Mouse (Mus musculus) activated CD4-positive, CD25-positive, alpha-beta regulatory T cell, adult 4 months (primary cell): ENCODE data around the gene Cfap73. TPM values are rescaled to one million over a fixed set of nuclear protein-coding genes. Genes with fewer than 3 reads are reported as not detected.

ENCODE experiments used
- ATAC-seq: one replicate; pipeline ENCODE4 v1.8.0; 2017
- polyA plus RNA-seq, 2 experiments: library from polyadenylated mRNA; unstranded; fragments of 100-300 nt; shearing (Covaris generic); gene quantifications; one replicate each; pipeline ENCODE4 v1.2.1; 2017

Cfap73 gene
- polyA plus RNA-seq, 2 experiments from 2014 or later, result not detected

DNA sequence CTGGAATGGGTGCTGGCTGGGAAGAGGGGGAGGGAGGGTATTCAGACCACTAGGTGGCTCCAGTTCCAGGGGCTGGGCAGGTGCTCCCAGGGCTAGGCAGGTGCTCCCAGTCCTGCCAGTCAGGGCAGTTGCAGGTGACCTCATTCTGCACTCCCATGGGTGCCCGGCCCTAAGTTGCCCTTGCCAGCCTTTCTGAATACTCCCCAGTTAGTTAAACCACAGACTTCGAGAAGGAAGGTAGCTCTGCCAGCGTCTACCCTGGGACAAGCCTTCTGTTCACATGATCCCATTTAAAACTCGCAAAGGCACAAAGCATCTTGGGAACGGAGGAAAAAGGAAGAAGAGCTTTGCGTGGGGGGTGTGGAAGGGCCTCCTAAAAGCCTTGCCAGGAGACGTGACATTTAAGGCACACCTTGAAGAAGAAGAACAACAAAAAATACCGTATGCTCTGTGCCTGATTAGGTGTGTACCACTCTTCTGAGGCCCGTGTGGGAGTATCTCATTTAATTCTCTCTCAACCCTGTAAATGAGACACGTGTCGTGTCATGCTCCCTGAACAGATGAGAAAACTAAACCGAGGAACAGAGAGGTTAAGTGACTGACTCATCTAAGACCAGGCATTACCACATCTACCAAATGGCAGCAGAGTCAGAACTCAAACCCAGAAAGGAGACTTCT, 13.9 kb upstream of the Cfap73 start:
- ATAC-seq, result peak; percentile 32

DNA sequence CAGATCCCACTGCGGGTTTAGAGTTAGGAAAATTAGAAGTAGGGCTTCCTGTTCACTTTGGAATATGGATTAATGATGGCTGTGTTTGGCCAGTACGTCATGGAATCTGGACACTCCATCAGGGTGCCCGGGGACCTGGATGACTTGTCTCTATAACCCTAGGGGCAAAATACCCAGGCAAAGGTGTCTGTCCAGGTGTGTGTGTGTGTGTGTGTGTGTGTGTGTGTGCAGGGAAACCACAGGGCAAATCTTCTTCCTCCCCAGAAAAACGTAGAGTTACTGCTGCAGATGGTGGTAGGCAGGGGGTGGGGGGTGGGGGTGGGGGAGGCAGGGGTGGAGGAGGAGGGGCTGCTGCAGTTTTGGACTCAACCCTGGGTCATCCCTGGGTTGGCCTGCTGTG, 13.3 kb upstream of the Cfap73 start:
- no peak for ATAC-seq

DNA sequence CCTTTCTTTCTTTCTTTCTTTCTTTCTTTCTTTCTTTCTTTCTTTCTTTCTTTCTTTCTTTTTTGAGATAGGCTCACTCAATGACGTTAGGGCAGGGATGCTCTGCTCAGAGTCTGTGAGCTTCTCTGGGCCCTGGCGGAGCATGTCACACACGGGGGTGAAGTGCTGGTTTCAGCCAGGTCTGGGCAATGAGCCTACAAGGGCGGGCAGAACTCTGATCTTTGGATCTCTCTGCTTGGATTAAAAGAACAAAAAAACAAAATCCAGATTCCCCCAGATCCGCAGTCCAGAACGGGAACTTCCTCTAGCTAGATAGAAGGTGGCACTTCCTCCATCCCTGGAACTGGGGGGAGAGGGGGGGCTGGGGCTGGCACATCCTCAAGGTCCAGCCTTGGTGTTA, 11.8 kb upstream of the Cfap73 start:
- no peak for ATAC-seq

DNA sequence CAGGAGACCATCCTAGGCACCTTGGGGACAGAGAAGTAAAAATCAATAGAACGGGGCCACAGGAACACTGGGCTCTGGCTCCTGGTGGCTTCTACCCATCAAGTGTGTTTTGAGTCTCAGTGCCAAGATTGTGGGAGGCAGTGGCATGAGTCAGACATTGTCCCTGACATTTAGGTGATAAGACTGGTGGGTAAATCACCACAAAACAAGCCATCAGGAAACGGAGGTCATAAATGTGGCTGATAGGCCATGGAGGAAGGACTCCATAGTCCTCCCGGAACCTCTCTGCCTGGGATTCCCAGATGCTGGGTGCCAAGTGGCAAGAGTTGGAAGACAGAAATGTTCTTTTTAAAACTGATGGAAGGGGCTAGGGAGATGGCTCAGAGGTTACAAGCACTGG, 10.2 kb upstream of the Cfap73 start:
- no peak for ATAC-seq

DNA sequence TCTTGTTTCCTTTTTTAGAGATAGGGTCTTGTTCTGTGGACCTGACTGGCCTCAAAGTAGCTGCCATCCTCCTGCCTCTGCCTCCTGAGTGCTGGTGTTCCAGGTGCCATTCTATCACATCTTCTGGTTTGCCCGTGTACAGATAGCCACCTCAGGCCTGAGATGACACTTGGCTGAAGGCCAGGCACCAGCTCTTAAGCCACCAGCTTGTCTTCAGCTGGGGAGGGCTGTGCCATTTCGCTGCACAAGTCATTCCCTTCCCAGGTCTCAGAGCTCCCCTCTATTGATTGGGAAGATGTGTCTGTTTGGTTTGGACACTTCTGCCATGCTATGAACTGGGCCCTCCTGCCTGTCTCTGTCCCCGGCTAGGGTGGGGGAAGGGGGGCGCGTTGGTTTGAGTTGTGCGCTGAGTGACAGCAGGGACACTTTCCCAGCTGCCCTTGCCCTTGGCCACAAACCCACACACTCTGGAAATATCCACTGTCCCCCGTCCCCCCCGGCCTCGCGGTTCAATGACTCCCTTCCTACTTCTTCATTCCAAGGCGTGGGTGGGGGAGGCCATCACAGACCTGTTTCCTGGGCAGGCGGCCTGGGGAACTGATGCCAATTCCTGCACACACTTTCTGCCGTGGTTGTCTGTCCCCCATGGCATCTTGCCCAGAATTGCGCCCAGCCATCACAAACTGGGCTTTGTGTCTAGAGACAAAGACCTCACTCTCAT, 9.5 kb upstream of the Cfap73 start:
- no peak for ATAC-seq

DNA sequence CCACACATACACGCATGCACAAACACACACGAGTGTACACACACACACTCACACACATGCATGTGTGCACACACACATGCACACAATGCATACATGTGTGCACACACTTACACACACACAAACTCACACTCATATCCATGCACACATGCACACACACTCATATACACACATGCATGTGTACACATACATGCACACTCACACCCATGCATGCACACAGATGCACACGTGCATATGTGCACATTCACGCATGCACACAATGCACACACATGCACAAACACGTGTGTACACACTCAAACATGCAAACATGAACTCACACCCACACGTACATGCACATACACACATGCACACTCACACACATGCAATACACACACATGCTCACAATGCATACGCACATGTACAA, 6.1 kb upstream of the Cfap73 start:
- ATAC-seq, result no peak

DNA sequence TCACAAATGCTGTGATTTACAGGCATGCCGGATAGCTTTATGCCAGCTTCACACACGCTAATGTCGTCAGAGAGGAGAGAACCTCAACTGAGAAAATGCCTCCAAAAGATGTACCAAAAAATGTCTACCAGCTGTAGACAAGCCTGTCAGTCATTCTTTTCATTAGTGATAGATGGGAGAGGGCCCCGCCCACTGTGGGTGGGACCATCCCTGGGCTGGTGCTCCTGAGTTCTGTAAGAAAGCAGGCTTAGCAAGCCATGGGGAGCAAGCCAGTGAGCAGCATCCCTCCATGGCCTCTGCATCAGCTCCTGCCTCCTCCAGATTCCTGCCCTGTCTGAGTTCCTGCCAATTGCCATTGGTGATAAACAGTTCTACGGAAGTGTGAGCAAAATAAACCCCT, 1.6 kb upstream of the Cfap73 start:
- ATAC-seq, result no peak

DNA sequence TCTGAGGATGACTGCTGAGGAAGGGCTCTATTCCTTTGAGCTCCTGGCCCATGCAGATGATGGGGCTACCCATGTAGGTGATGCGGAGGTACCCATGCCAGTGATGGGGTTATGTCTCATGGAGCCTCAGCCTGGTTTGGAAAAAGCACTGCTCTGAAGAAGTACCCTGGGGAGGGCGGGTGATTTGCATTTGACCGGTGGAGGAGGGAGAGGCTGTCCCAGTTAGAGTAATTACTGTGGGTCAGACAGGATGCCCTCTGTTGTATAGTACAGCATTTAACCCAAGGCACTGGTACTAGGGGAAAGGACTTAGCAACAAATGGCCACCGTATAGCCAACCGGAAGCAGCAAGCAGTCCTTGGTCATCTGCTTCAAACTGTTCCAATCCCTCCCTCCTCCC, 825 bp upstream of the Cfap73 start:
- no peak for ATAC-seq

DNA sequence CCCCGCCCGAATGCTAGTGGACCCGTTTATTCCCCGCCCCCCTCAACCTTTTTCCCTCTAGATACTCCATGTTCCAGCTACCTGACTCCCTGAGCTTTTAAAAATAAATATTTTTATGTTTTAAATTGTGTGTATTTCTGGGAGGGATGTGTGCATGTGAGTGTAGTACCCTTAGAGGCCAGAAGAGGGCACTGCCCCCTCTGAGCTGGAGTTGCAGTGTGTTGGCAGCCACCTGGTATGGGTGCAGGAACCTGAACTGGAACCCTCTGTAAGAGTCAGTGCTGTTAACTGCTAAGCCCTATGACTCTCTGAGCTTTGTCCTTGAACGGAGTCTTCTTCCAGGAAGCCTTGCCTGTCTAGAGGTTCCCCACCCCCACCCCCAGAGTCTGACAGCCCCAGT, 2.1 kb downstream of the Cfap73 start:
- no peak for ATAC-seq

DNA sequence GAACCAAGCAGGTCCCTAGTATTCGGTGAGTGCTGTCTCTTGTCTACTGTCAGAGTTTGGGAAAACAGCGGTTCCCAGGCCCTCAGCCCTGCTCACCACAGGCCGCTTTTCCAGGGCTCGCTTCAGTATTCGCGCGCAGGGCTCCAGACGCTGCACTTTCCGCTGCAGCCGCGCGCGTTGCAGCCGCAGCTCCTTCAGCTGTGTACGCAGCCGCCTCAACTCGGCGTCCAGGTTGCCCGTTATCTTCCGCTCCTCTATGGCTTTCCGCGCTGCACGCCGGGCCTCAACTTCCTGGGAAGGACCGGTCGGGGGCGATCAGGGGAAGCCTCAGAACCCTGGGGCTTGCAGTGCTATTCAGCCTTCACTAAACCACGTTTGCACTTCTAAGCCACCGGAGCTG, 2.9 kb downstream of the Cfap73 start:
- ATAC-seq, result peak; percentile 10

DNA sequence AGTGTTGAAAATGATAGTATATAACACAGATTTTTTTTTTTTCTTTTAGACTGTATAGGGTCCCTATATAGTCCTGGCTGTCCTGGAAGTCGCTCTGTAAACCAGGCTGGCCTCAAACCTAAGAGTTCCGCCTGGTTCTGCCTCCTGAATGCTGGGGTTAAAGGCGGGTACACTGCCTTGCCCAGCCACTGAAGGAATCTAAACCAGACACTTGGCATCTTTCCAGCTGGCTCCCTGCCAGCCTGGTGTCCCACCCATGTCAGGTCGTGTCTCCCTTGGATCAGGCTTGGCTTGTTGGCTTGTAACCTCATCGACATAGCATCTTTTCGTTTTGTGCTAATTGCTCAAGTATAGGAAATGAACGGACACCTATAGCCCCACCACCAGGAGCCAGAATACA, 5.4 kb downstream of the Cfap73 start:
- ATAC-seq, result no peak

DNA sequence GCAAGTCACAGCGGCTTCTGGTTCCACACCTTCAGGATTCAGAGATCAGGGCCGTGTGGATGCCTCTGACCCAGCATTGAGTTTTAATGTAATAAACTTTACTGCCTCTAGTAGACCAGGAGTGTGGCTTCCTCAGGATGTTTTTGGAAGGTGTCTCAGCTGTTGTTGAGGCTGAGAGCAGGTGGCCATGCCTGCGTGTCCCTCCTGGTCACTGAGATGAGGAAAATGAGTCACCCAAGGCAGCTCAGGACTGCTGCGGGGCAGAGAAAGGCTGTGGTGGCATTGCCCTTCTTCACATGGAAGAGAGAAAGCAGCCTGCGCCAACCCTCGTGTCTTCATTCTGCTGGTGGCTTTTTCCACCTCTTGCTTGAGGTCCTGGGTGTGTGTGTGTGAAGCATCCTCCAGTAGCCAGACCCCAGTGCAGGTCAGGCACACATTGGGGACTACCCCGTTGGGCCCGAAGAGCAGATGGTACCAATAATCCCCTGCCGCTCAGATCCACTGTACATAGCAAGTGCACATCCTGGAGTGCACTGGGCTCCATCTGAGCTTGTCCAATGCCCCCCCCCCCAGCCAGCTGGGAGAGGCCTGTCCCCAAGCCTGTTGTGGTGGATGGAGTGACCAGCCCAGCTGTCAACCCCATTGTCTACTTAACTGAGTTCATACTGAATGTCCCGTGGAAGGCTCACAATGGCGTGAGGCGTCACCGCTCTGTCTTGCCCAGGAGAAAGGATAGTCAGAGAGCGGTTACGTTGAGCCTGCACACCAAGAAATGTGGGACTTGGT, 6.3 kb downstream of the Cfap73 start:
- no peak for ATAC-seq

DNA sequence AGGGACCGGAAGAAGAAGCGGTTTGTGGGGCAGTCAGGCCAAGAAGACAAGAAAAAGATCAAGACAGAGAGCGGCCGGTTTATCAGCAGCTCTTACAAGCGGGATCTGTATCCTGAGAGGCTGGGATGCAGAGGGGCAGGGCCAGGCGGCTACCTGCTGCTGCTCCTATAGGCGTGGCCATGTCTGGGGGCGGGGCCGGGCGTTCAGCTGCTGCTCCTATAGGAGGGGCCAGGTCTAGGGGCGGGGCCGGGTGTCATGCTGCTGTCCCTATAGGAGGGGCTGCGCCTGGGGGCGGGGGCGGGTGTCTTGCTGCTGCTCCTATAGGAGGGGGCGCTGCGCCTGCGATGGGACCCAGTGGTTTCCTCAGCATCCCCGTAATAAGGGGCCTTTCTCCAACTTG, 7.6 kb downstream of the Cfap73 start:
- no peak for ATAC-seq

DNA sequence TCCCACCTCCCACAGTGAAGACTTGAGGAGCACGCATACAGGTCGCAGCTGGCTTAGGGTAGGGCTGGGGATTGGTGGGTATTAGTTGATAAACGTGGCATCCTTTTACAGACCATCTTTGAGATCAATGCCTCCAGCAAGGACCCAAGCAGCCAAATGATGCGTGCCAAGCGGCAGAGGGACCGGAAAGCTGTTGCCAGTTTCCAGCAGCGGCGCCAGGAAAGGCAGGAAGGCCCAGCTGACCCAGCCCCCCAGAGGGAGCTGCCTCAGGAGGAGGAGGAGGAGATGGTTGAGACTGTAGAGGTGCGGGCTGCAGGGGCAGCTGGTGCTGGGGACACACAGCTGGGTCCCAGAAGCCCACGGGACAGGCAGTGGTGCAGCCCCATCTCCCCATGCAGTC, 9.6 kb downstream of the Cfap73 start:
- ATAC-seq, result no peak

DNA sequence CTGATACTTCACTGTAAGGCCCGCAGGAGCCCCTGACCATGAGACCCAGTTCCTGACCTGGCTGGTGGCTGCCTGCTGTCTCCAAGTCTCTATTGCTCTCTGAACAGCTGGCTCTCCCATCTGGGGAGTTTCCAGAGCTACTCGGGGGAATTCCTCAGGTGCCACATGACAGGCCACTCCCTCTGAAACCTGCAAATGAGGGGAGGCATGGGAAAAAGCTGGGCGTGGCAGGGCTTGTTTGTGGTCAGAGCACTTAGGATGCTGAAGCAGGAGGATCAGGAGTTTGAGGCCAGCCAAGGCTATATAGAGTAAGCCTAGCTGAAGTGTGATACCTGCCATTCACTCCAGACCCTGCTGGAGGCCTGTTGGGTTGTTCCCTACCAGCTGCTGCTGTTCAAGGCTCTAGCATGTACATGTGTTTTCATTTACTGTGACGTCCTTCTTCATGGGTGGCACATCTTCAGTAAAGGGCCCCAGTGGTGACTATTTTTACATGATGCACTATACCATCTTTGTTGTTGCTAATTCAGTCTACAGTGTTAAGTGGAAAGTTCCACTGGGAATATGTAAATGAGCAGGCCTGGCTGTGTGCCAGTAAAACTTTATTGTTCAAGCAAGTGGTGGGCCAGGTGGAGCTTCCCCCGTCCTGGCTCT, 11.7 kb downstream of the Cfap73 start:
- ATAC-seq, result peak; percentile 44

DNA sequence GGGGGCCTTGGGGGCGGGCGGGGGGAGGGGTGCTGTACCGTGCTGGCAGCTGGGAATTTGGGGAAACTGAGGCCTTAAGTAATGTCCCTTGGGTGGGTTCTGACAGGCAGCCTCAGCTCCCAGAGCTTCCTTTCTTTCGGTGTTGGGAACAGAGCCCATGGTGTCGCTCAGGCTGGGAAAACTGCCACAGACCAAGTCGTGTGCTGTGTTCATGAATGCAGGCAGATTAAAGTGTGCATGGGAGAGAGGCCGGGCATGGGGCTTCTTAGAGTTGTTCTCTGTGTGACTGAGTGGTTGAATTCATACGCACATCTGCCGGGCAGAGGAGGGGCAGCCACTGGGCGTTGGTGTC, 12.2 kb downstream of the Cfap73 start:
- no peak for ATAC-seq

DNA sequence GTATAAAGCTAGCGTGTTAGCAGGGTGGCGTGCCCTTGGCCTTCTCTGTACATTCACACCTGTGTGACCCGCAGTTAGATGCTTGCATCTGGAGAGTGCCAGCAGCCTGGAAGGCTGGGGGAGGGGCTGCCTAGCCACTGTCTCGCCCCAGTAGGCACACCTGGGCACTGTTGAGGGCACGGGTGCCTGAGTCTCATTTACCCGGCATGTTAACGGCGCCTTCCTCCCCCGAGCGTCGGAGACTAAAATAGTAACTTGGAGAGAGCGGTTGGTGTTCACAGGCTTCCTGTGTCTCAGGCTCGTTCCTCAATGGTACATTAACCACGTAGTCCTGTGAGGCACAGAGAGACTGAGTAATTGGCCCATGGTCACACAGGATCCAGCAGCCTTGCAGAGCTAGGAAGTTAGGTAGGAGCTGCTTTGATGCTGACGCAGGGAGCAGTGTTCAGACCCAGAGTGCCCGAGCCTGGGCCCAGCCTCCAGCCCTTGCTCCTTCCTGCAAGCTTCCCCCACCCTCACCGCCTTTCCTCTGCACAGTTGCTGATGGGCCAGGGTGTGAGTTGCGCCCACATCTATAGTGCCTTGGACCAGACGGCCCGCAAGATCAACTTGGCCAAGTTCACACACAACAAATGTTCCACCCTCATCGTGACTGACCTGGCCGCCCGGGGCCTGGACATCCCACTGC, 12.8 kb downstream of the Cfap73 start:
- peak; percentile 63 for ATAC-seq

DNA sequence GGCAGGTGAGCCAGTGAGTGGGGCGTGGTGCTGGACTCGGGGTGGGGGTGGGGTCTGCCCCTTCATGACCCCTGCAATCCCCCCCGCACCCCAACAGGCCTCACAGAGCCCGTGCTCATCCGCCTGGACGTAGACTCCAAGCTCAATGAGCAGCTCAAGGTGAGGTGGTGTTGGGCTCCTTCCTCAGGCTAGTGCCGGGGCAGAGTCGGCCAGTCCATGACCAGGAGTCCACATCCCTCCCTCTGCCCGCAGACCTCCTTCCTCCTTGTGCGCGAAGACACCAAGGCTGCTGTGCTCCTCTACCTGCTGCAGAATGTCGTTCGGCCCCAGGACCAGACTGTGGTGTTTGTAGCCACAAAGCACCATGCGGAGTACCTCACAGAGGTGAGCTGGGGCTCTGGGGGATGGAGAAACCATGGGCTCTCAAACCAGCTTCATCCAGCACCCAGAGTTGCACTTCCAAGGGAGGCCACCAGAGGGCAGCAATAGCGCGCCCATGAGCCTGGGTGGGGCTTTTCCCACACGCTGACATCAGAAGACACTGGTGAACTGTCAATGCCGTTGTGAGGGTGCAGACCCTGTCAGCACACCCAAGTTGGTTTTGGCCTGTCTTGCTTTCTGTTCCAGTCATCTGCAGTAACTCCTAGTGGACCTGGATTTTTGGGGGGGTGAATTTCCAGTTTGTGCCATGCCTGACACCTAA, 13.5 kb downstream of the Cfap73 start:
- peak; percentile 59 for ATAC-seq

DNA sequence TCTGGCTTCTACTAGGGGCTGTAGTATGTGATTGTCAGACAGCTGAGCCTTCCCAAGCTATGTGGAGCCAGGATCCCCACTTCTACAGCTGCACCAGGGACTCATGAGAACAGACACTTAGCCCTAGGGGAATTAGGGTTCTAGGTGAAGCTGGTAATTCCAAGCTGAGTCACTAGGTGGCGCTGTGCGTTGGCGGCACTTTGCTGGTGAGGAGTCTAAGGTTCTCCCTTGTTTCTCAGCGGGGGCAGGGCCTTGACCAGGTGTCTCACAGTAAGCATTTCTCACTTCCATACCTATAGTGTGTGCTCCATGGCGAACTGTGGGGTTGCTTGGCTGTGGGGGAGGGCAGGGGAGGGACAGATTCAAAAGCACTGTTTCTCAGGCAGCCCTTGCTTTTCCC, 14.8 kb downstream of the Cfap73 start:
- ATAC-seq, result no peak

DNA sequence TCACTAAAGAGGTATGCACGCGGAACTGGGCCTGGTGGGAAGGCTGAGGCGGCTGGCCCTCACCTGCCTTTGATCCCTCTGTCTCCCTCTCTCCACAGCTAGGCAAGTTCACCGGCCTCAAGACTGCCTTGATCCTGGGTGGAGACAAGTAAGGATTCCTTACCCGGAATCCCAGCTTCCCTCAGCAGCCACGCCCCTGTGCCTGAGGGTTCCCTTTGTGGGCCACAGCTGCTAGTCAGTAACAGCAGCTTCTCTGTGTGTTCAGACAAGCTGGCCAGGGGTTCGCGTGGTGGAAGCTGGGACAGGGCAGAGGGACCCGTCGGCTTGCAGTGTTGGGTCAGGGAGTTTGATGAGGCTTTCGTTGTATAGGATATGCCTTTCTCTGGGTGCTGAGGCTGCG, 15.3 kb downstream of the Cfap73 start:
- ATAC-seq, result no peak

DNA sequence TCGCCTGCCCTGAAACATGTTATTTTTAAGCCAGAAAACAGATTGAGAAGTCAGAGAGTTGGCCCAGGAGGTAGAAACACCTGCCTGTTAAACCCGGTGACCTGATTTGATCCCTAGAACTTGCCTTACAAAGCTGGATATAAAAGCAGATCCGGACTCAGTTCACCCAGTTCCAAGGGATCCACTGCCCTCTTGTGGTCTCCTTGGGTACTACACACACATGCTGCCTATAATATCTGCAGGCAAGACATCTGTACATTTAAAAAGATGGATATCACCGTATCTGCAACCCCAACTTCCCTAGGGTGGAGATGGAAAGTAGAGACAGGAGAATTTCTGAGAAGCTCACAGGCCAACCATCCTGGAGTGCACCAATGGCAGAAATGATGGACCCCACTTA, 18.1 kb downstream of the Cfap73 start:
- no peak for ATAC-seq
